Mouse (Mus musculus) ES-Bruce4 (cell line): ENCODE data around the gene Apod. TPM values are rescaled to one million over a fixed set of nuclear protein-coding genes. Genes with fewer than 3 reads are reported as not detected.
"Not testable (repeated sequence)": the region's sequence is repeated elsewhere in the genome, so short reads cannot be mapped to it uniquely, and the experiment has no call there.

Source experiments
- H3K27ac ChIP-seq: 2 replicates; pipeline ENCODE4 v1.5.1; 2012; ENCODE audit warnings: low read length, inconsistent platforms; ENCODE audit not compliant: insufficient read depth
- H3K27me3 ChIP-seq: 2 replicates; pipeline ENCODE4 v1.6.1; 2012; ENCODE audit warnings: mild to moderate bottlenecking, low read length, inconsistent platforms; ENCODE audit not compliant: control insufficient read depth, poor library complexity, insufficient read depth, severe bottlenecking
- H3K36me3 ChIP-seq: 2 replicates; pipeline ENCODE4 v1.6.1; 2012; ENCODE audit warnings: inconsistent platforms, mild to moderate bottlenecking, low read length, moderate library complexity; ENCODE audit not compliant: control insufficient read depth, poor library complexity, insufficient read depth, severe bottlenecking
- H3K4me1 ChIP-seq: one replicate; pipeline ENCODE4 v1.8.1; 2011; ENCODE audit warnings: low read length; ENCODE audit not compliant: control insufficient read depth, insufficient read depth
- H3K4me3 ChIP-seq: 2 replicates; pipeline ENCODE4 v1.5.1; 2011; ENCODE audit warnings: low read depth, mild to moderate bottlenecking, low read length
- H3K9ac ChIP-seq: 2 replicates; pipeline ENCODE4 v1.6.1; 2012; ENCODE audit warnings: low read depth, mild to moderate bottlenecking, inconsistent platforms; ENCODE audit not compliant: poor library complexity, severe bottlenecking
- H3K9me3 ChIP-seq: replicated peaks from 2 replicates; pipeline ENCODE4 v1.6.1; 2012; ENCODE audit warnings: mild to moderate bottlenecking, low read length, inconsistent platforms; ENCODE audit not compliant: control insufficient read depth, poor library complexity, insufficient read depth, severe bottlenecking
- CTCF ChIP-seq: IDR thresholded peaks from one replicate; pipeline ENCODE4 v1.8.1; 2011; ENCODE audit warnings: low read depth, low read length
- EP300 ChIP-seq: IDR thresholded peaks from 2 replicates; pipeline ENCODE4 v1.6.1; 2011; ENCODE audit warnings: low read depth, low read length; ENCODE audit not compliant: insufficient read depth
- POLR2A ChIP-seq: IDR thresholded peaks from one replicate; pipeline ENCODE4 v1.8.1; 2011; ENCODE audit warnings: low read length; ENCODE audit not compliant: insufficient read depth
- polyA plus RNA-seq: library from polyadenylated mRNA; stranded (reverse); fragments of >200 nt; gene quantifications from 2 replicates; pipeline ENCODE4 v1.2.4, GENCODE M21; 2011; ENCODE audit warnings: low read depth; ENCODE audit not compliant: missing spikeins, insufficient read depth, insufficient read length

The Apod gene
- polyA plus RNA-seq, 1 experiment: 0.54 TPM

DNA sequence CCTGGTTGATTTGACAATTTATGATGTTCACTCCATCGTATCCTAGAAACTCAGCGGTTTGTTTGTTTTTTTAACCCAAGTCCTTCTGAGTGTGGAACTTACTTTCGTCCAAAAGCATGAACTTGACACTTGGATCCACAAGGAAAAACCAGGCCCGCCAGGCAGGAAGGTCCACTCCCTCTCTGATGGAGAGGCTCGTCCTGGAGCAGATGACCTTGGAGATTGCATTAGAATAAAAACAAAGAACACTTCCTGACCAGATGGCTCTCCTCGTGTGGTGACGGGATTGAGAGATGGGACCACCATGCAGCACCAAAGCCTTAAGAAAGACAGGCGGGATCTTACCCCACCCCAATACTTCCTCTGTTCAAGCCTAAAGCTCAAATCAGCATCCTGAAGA is 12.1 kb upstream of the Apod start:
- 0 out of 2 replicates have a peak overlapping the region, but pooled peaks have one; percentile 15 for H3K27ac ChIP-seq
- no peak overlapping the region for H3K9ac ChIP-seq
- H3K4me1 ChIP-seq: peaks cover 6% of the 10 kb centered on the region
- no peaks in the 10 kb centered on the region for H3K36me3 ChIP-seq
- H3K9me3 ChIP-seq: no peaks in the 10 kb centered on the region
- no peak overlapping the region for H3K4me3 ChIP-seq
- TF ChIP-seq POLR2A (no peak), EP300 (peak; percentile 96)
- H3K27me3 ChIP-seq: no peaks in the 10 kb centered on the region

DNA sequence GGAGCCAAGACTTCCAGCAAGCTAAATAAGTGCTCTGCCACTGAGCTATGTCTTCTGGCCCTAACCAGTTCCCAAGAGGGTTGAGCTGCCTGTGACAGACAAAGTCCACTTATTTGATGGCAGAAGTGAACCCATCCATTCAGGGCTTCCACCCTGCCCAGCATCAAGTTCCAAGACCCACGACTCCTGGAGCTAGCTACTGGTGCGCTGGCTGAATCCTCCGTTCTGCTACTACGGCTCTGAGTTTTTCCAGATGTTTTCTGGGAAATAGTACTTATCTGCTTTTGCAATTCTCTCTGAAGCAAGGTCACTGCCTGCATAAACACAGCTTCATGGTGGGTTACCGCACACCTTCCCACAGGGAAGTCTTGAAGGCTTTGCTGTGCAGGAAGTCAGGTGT is 11.4 kb upstream of the Apod start:
- no peaks in the 10 kb centered on the region for H3K27me3 ChIP-seq
- peaks cover 6% of the 10 kb centered on the region for H3K4me1 ChIP-seq
- H3K4me3 ChIP-seq: no peak overlapping the region
- no peaks in the 10 kb centered on the region for H3K9me3 ChIP-seq
- TF ChIP-seq POLR2A (no peak), EP300 (no peak), CTCF (no peak)
- no peak overlapping the region for H3K27ac ChIP-seq
- no peak overlapping the region for H3K9ac ChIP-seq
- no peaks in the 10 kb centered on the region for H3K36me3 ChIP-seq

DNA sequence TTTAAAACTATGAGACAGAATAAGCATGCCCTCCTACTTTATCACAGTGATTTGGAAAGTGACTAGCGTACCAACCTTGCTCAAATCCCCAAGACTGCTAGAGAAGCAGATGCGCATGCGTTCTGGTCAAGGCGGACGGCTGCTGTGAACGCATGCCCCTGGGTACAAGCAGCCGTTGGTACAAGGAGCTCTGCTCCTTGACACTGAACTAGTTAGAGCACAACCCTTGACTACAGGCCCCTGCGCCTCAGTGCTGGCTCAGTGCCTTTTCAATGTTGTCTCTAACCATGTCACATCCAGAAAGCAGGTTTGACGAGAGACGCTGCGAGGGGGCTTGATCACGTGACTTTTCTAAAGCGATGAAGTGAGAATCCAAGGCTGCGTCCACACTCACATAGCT is 10.5 kb upstream of the Apod start:
- no peak for TF ChIP-seq CTCF
- no peak for TF ChIP-seq EP300
- TF ChIP-seq POLR2A: no peak
- Histone ChIP-seq H3K9me3 (no peaks in the 10 kb centered on the region), H3K4me1 (peaks cover 6% of the 10 kb centered on the region), H3K9ac (no peak overlapping the region), H3K27ac (no peak overlapping the region), H3K4me3 (no peak overlapping the region), H3K36me3 (no peaks in the 10 kb centered on the region), H3K27me3 (no peaks in the 10 kb centered on the region)

DNA sequence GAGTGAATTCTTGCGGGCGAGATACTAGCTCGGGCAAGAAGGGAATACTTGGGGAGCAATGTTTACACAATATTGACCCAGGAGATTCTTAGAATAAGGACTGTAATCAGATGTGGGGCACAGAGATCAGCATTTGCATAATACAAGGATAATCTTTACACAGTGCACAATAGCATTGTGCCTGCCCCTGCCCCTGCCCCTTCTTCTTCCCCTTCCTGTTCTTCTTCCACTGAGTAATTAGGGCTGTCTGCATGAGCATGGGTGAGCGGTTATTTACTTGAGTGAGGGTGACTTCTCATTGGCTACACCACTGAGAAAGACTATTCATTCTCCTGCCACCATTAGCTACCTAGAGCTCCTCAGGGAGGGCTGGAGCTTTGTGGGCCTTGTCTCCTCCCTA is 6.9 kb upstream of the Apod start:
- Histone ChIP-seq H3K4me1 (peaks cover 4% of the 10 kb centered on the region), H3K27me3 (no peaks in the 10 kb centered on the region), H3K9ac (no peak overlapping the region), H3K9me3 (no peaks in the 10 kb centered on the region), H3K36me3 (no peaks in the 10 kb centered on the region), H3K4me3 (no peak overlapping the region), H3K27ac (no peak overlapping the region)
- TF ChIP-seq POLR2A (no peak), CTCF (no peak), EP300 (no peak)

DNA sequence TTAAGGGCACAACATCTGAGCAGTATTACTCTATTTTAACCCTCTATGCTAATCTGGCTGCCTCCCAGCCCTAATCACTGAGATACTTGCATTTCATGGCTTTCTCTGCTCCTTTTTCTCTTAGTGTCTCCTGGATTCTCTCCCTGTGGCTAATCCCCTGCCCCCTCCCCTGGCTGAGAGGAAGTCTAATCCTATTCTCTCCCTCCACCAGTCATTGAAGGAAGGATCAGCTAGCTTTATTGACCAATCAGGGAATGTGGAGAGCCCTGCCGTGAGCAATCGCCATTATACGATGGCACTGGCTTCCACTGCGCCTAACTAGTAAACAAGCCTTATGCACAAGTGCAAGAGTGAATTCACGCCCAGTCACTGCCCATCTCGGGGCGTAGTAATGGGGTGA is 6.3 kb upstream of the Apod start:
- Histone ChIP-seq H3K27ac (no peak overlapping the region), H3K27me3 (no peaks in the 10 kb centered on the region), H3K36me3 (no peaks in the 10 kb centered on the region), H3K4me1 (peaks cover 4% of the 10 kb centered on the region), H3K9ac (no peak overlapping the region), H3K9me3 (no peaks in the 10 kb centered on the region), H3K4me3 (no peak overlapping the region)
- TF ChIP-seq EP300 (no peak), POLR2A (no peak), CTCF (no peak)

DNA sequence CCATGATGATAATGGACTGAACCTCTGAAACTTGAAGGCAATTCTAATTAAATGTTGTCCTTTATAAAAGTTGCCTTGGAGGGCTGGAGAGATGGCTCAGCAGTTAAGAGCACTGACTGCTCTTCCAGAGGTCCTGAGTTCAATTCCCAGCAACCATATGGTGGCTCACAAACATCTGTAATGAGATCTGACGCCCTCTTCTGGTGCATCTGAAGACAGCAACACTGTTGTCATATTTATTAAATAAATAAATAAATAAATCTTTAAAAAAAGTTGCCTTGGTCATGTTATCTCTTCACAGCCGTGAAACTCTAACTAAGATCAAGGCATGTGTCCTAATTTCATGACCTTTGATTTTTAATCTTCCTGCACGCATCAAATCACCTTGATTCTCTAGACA is 5.1 kb upstream of the Apod start:
- not testable (repeated sequence) for H3K27me3 ChIP-seq, H3K36me3 ChIP-seq, H3K4me3 ChIP-seq, H3K27ac ChIP-seq, H3K4me1 ChIP-seq, H3K9me3 ChIP-seq, H3K9ac ChIP-seq

DNA sequence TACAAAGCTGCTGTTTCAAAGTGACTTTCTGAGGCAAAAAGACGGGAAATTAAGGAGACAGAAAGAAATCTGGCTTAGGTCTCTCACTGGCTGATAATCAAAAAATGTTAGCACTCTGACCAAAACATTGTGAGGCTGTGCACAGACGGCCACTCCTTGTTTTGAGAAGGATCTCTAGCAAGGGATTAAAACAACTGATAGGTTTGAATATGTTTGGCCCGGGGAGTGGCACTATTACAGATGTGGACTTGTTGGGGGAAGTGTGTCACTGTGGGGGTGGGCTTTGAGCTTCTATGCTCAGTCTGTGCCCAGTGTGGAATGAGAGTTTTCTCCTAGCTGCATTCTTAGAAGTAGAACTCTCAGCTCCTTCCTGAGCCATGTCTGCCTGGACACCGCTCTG is 4.7 kb upstream of the Apod start:
- no peak overlapping the region for H3K27ac ChIP-seq
- no peaks in the 10 kb centered on the region for H3K27me3 ChIP-seq
- H3K9ac ChIP-seq: no peak overlapping the region
- TF ChIP-seq EP300: no peak
- TF ChIP-seq POLR2A: no peak
- no peak for TF ChIP-seq CTCF
- H3K9me3 ChIP-seq: no peaks in the 10 kb centered on the region
- no peak overlapping the region for H3K4me3 ChIP-seq
- H3K4me1 ChIP-seq: no peaks in the 10 kb centered on the region
- H3K36me3 ChIP-seq: no peaks in the 10 kb centered on the region
